Mouse (Mus musculus): Measurements from ENCODE around the gene Lcmt1. TPM values are rescaled to one million over a fixed set of nuclear protein-coding genes. Genes with fewer than 3 reads are reported as not detected.
A peak's percentile ranks its signal among the peaks of the same experiment; 100 is the strongest.

The Lcmt1 gene
- 99.8 and 112 TPM in 2 replicates for polyA plus RNA-seq (2014; fragmentation: Nextera tagmentation; extraction: Ambion mirVana)

- peak within 1 kb of the TSS; percentile 82 for H3K9ac ChIP-seq (replicated peaks; ENCODE audit: low read depth, low read length)
- peaks cover 2% of the 10 kb centered on the region; the same call in 1 of the 2 replicates for H3K27me3 ChIP-seq (ENCODE audit: control insufficient read depth, insufficient read depth, low read length)
- under 1% methylated on average over 62 of the region's 64 CpGs for WGBS
- H3K36me3 ChIP-seq (ENCODE audit: control insufficient read depth, insufficient read depth, low read length): no peaks in the 10 kb centered on the region
- ATAC-seq (ENCODE audit: low read depth): peak; percentile 97
- H3K4me1 ChIP-seq (ENCODE audit: control insufficient read depth, insufficient read depth, low read length): peaks cover 19% of the 10 kb centered on the region
- peak within 1 kb of the TSS; percentile 79 for H3K4me3 ChIP-seq (ENCODE audit: low read depth, low read length)
- H3K4me2 ChIP-seq (ENCODE audit: low read depth, low read length): peak within 1 kb of the TSS; percentile 80
- H3K9me3 ChIP-seq (ENCODE audit: control insufficient read depth, low read length): no peaks in the 10 kb centered on the region
- peak within 1 kb of the TSS; percentile 83 for H3K27ac ChIP-seq (ENCODE audit: low read depth, low read length)
Measured at GRCm38 (mm10) chr7:123369759-123370481, at the start of gene Lcmt1, which contains the start of gene Arhgap17. Gene Lcmt1, plus strand, starts transcription at chr7:123369784. Gene Arhgap17, minus strand, starts transcription at chr7:123369915.

- no peak overlapping the region for H3K9ac ChIP-seq (replicated peaks; ENCODE audit: low read depth, low read length)
- H3K4me3 ChIP-seq (ENCODE audit: low read depth, low read length): no peak overlapping the region
- no peak overlapping the region for H3K4me2 ChIP-seq (ENCODE audit: low read depth, low read length)
- ATAC-seq (ENCODE audit: low read depth): no peak
- no peaks in the 10 kb centered on the region for H3K9me3 ChIP-seq (ENCODE audit: control insufficient read depth, low read length)
- H3K4me1 ChIP-seq (ENCODE audit: control insufficient read depth, insufficient read depth, low read length): no peaks in the 10 kb centered on the region
- no peak overlapping the region for H3K27ac ChIP-seq (ENCODE audit: low read depth, low read length)
- 88% methylated on average over 13 of the region's 13 CpGs for WGBS
- H3K27me3 ChIP-seq (ENCODE audit: control insufficient read depth, insufficient read depth, low read length): no peaks in the 10 kb centered on the region
- H3K36me3 ChIP-seq (ENCODE audit: control insufficient read depth, insufficient read depth, low read length): peaks cover 26% of the 10 kb centered on the region
Measured at GRCm38 (mm10) chr7:123322452-123323121, 47.0 kb upstream of the Lcmt1 start.

GRCm38 (mm10) chr7:123323388-123323787 is 46.2 kb upstream of the Lcmt1 start:
- 92% methylated on average over 2 of the region's 2 CpGs for WGBS
- H3K36me3 ChIP-seq (ENCODE audit: control insufficient read depth, insufficient read depth, low read length): peaks cover 26% of the 10 kb centered on the region
- ATAC-seq (ENCODE audit: low read depth): no peak

GRCm38 (mm10) chr7:123324105-123324504 is 45.5 kb upstream of the Lcmt1 start:
- peaks cover 26% of the 10 kb centered on the region for H3K36me3 ChIP-seq (ENCODE audit: control insufficient read depth, insufficient read depth, low read length)
- 97% methylated on average over 1 of the region's 1 CpGs for WGBS

More at GRCm38 (mm10) chr7:123323388-123323787, 46.2 kb upstream of the Lcmt1 start:
- Histone ChIP-seq H3K9ac (replicated peaks; ENCODE audit: low read depth, low read length) (no peak overlapping the region), H3K27ac (ENCODE audit: low read depth, low read length) (no peak overlapping the region), H3K27me3 (ENCODE audit: control insufficient read depth, insufficient read depth, low read length) (no peaks in the 10 kb centered on the region), H3K4me3 (ENCODE audit: low read depth, low read length) (no peak overlapping the region), H3K9me3 (ENCODE audit: control insufficient read depth, low read length) (no peaks in the 10 kb centered on the region), H3K4me2 (ENCODE audit: low read depth, low read length) (no peak overlapping the region), H3K4me1 (ENCODE audit: control insufficient read depth, insufficient read depth, low read length) (no peaks in the 10 kb centered on the region)

GRCm38 (mm10) chr7:123326062-123326461 is 43.5 kb upstream of the Lcmt1 start:
- Histone ChIP-seq H3K27me3 (ENCODE audit: control insufficient read depth, insufficient read depth, low read length) (no peaks in the 10 kb centered on the region), H3K9ac (replicated peaks; ENCODE audit: low read depth, low read length) (no peak overlapping the region), H3K27ac (ENCODE audit: low read depth, low read length) (no peak overlapping the region), H3K9me3 (ENCODE audit: control insufficient read depth, low read length) (no peaks in the 10 kb centered on the region), H3K4me1 (ENCODE audit: control insufficient read depth, insufficient read depth, low read length) (no peaks in the 10 kb centered on the region), H3K4me3 (ENCODE audit: low read depth, low read length) (no peak overlapping the region), H3K4me2 (ENCODE audit: low read depth, low read length) (no peak overlapping the region), H3K36me3 (ENCODE audit: control insufficient read depth, insufficient read depth, low read length) (peaks cover 15% of the 10 kb centered on the region)
- 95% methylated on average over 5 of the region's 5 CpGs for WGBS
- ATAC-seq (ENCODE audit: low read depth): no peak

More at GRCm38 (mm10) chr7:123324105-123324504, 45.5 kb upstream of the Lcmt1 start:
- Histone ChIP-seq H3K4me1 (ENCODE audit: control insufficient read depth, insufficient read depth, low read length) (no peaks in the 10 kb centered on the region), H3K4me3 (ENCODE audit: low read depth, low read length) (no peak overlapping the region), H3K9ac (replicated peaks; ENCODE audit: low read depth, low read length) (no peak overlapping the region), H3K4me2 (ENCODE audit: low read depth, low read length) (no peak overlapping the region), H3K9me3 (ENCODE audit: control insufficient read depth, low read length) (no peaks in the 10 kb centered on the region), H3K27me3 (ENCODE audit: control insufficient read depth, insufficient read depth, low read length) (no peaks in the 10 kb centered on the region), H3K27ac (ENCODE audit: low read depth, low read length) (no peak overlapping the region)
- no peak for ATAC-seq (ENCODE audit: low read depth)

- 83% methylated on average over 4 of the region's 4 CpGs for WGBS
- ATAC-seq (ENCODE audit: low read depth): no peak
- no peak overlapping the region for H3K4me3 ChIP-seq (ENCODE audit: low read depth, low read length)
- no peaks in the 10 kb centered on the region for H3K4me1 ChIP-seq (ENCODE audit: control insufficient read depth, insufficient read depth, low read length)
- peaks cover 13% of the 10 kb centered on the region for H3K36me3 ChIP-seq (ENCODE audit: control insufficient read depth, insufficient read depth, low read length)
- no peak overlapping the region for H3K4me2 ChIP-seq (ENCODE audit: low read depth, low read length)
- no peak overlapping the region for H3K9ac ChIP-seq (replicated peaks; ENCODE audit: low read depth, low read length)
- H3K27ac ChIP-seq (ENCODE audit: low read depth, low read length): no peak overlapping the region
- H3K9me3 ChIP-seq (ENCODE audit: control insufficient read depth, low read length): no peaks in the 10 kb centered on the region
- H3K27me3 ChIP-seq (ENCODE audit: control insufficient read depth, insufficient read depth, low read length): no peaks in the 10 kb centered on the region
Measured at GRCm38 (mm10) chr7:123326901-123327300, 42.7 kb upstream of the Lcmt1 start.

- ATAC-seq (ENCODE audit: low read depth): no peak
- Histone ChIP-seq H3K27me3 (ENCODE audit: control insufficient read depth, insufficient read depth, low read length) (no peaks in the 10 kb centered on the region), H3K4me2 (ENCODE audit: low read depth, low read length) (no peak overlapping the region), H3K9me3 (ENCODE audit: control insufficient read depth, low read length) (no peaks in the 10 kb centered on the region), H3K27ac (ENCODE audit: low read depth, low read length) (no peak overlapping the region), H3K36me3 (ENCODE audit: control insufficient read depth, insufficient read depth, low read length) (0 out of 2 replicates have a peak, but pooled peaks cover 3% of the 10 kb centered on the region), H3K9ac (replicated peaks; ENCODE audit: low read depth, low read length) (no peak overlapping the region), H3K4me3 (ENCODE audit: low read depth, low read length) (no peak overlapping the region), H3K4me1 (ENCODE audit: control insufficient read depth, insufficient read depth, low read length) (no peaks in the 10 kb centered on the region)
- WGBS: 77% methylated on average over 4 of the region's 4 CpGs
Measured at GRCm38 (mm10) chr7:123327909-123328308, 41.7 kb upstream of the Lcmt1 start.

- 83% methylated on average over 9 of the region's 9 CpGs for whole genome bisulfite sequencing
- ATAC-seq (ENCODE audit: low read depth): no peak
- Histone ChIP-seq H3K9me3 (ENCODE audit: control insufficient read depth, low read length) (no peaks in the 10 kb centered on the region), H3K4me2 (ENCODE audit: low read depth, low read length) (no peak overlapping the region), H3K4me3 (ENCODE audit: low read depth, low read length) (no peak overlapping the region), H3K27me3 (ENCODE audit: control insufficient read depth, insufficient read depth, low read length) (no peaks in the 10 kb centered on the region), H3K36me3 (ENCODE audit: control insufficient read depth, insufficient read depth, low read length) (no peaks in the 10 kb centered on the region), H3K9ac (replicated peaks; ENCODE audit: low read depth, low read length) (no peak overlapping the region), H3K27ac (ENCODE audit: low read depth, low read length) (no peak overlapping the region), H3K4me1 (ENCODE audit: control insufficient read depth, insufficient read depth, low read length) (no peaks in the 10 kb centered on the region)
Measured at GRCm38 (mm10) chr7:123330506-123330905, 39.1 kb upstream of the Lcmt1 start.

- no peak overlapping the region for H3K4me2 ChIP-seq (ENCODE audit: low read depth, low read length)
- no peaks in the 10 kb centered on the region for H3K4me1 ChIP-seq (ENCODE audit: control insufficient read depth, insufficient read depth, low read length)
- H3K9ac ChIP-seq (replicated peaks; ENCODE audit: low read depth, low read length): no peak overlapping the region
- H3K4me3 ChIP-seq (ENCODE audit: low read depth, low read length): no peak overlapping the region
- no peaks in the 10 kb centered on the region for H3K36me3 ChIP-seq (ENCODE audit: control insufficient read depth, insufficient read depth, low read length)
- no peaks in the 10 kb centered on the region for H3K27me3 ChIP-seq (ENCODE audit: control insufficient read depth, insufficient read depth, low read length)
- H3K9me3 ChIP-seq (ENCODE audit: control insufficient read depth, low read length): no peaks in the 10 kb centered on the region
- 37% methylated on average over 1 of the region's 1 CpGs for WGBS
- ATAC-seq (ENCODE audit: low read depth): no peak
- no peak overlapping the region for H3K27ac ChIP-seq (ENCODE audit: low read depth, low read length)
Measured at GRCm38 (mm10) chr7:123336322-123336721, 33.3 kb upstream of the Lcmt1 start.

Measured in neural tube, embryonic 14.5 days (tissue).